Mouse (Mus musculus): ENCODE data around the gene Rere. TPM values are rescaled to one million over a fixed set of nuclear protein-coding genes. Genes with fewer than 3 reads are reported as not detected.

The Rere gene
- total and polyA plus RNA-seq, 3 experiments = 4.1 to 31.8 TPM; not detected in 1

DNA sequence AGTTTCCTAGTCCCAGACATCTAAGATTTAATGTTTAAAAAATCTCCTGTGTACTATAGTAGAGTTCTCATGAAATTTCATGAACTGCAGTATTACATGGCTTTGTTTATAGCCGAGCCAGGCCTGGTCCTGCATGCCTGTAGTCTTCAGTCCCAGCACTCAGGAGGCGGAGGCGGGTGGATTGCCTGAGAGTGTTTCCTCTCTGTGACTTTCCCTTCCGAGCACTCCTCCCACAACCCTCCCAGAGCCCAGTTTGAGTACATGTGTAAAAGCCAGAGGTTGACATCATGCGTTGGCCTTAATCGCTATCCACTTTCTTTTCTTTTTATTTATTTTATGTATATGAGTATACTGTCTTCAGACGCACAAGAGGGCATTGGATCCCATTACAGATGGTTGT lies 250.4 kb downstream of the Rere start:
- Histone ChIP-seq H3K27ac (ENCODE audit: control insufficient read depth, low read depth, low read length) (no peak overlapping the region), H3K9ac (ENCODE audit: control insufficient read depth, low read depth, low read length, poor library complexity, severe bottlenecking) (no peak overlapping the region), H3K27me3 (ENCODE audit: control insufficient read depth in 1 of 2, insufficient read depth in 2 of 2, low read length in 2 of 2) (no peaks in the 10 kb centered on the region), H3K4me3 (ENCODE audit: control insufficient read depth in 1 of 2, insufficient read depth in 1 of 2, low read depth in 2 of 2, low read length in 2 of 2) (no peak overlapping the region), H3K4me1 (ENCODE audit: control insufficient read depth in 1 of 2, insufficient read depth in 2 of 2, low read length in 2 of 2) (no peaks in the 10 kb centered on the region), H3K36me3 (ENCODE audit: control insufficient read depth in 1 of 2, insufficient read depth in 2 of 2, low read length in 2 of 2) (no peaks in the 10 kb centered on the region), H3K9me3 (replicated peaks; ENCODE audit: insufficient read depth, low read length) (no peaks in the 10 kb centered on the region), H3K79me2 (ENCODE audit: control insufficient read depth, insufficient read depth, low read length, poor library complexity) (no peaks in the 10 kb centered on the region)
- no peak for DNase-seq (ENCODE audit: low read depth, low spot score)
- TF ChIP-seq POLR2AphosphoS2 (IDR thresholded peaks at IDR 0.05; ENCODE audit: low read length) (no peak), ELF1 (IDR thresholded peaks at IDR 0.05; ENCODE audit: low read depth, low read length) (no peak), MXI1 (IDR thresholded peaks at IDR 0.05; ENCODE audit: low read depth, low read length) (no peak), SMC3 (IDR thresholded peaks at IDR 0.05; ENCODE audit: low read depth, low read length) (no peak), USF1 (IDR thresholded peaks at IDR 0.05; ENCODE audit: low read depth, low read length) (no peak), CHD1 (IDR thresholded peaks at IDR 0.05; ENCODE audit: low read depth, low read length) (no peak), TCF12 (IDR thresholded peaks at IDR 0.05; ENCODE audit: low read depth, low read length) (no peak), UBTF (IDR thresholded peaks at IDR 0.05; ENCODE audit: borderline replicate concordance, insufficient read depth, low read depth, low read length) (no peak), USF2 (IDR thresholded peaks at IDR 0.05; ENCODE audit: borderline replicate concordance in 1 of 2, insufficient read depth in 1 of 2, low read depth in 1 of 2, low read length in 2 of 2) (no peak)

DNA sequence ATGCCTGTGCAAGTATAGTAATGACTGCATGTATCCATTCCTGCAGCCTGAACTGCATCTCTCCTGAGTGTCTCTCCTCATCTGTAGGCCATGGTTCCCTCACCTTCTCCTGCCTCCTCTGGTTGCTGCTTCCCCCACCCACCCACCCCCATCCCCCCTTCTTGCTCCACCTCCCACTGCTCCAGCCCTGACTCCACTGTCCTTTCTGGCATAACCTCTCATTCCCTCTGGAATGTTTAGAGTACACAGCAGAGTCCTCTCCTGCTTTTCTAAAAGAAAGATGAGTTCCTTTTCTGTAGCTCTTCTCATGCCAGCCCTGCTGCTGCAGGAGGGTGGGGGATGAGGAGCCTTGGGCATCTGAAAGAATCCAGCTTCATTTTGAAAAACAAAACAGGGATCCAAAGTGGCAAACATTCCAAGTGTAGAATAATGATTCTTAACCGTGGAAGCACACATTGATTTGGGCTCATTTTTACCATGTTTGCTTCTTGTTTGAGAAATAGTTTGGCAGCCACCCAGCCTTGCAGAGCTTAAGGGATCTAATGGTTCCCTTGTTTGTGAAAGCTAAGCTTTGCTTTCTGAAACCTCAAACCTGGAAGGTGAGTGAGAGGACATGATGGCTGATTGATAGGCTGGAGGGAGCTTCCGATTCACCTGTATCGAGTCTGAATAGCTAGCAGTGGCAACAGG lies 255.5 kb downstream of the Rere start:
- no peak overlapping the region for H3K9ac ChIP-seq (ENCODE audit: control insufficient read depth, low read depth, low read length, poor library complexity, severe bottlenecking)
- no peak for DNase-seq (ENCODE audit: low read depth, low spot score)
- H3K27ac ChIP-seq (ENCODE audit: control insufficient read depth, low read depth, low read length) = no peak overlapping the region
- H3K4me3 ChIP-seq (ENCODE audit: control insufficient read depth in 1 of 2, insufficient read depth in 1 of 2, low read depth in 2 of 2, low read length in 2 of 2) = no peak overlapping the region
- no peak for TF ChIP-seq ZNF384 (IDR thresholded peaks at IDR 0.05; ENCODE audit: low read depth, low read length)
- no peaks in the 10 kb centered on the region for H3K4me1 ChIP-seq (ENCODE audit: control insufficient read depth in 1 of 2, insufficient read depth in 2 of 2, low read length in 2 of 2)
- no peaks in the 10 kb centered on the region for H3K79me2 ChIP-seq (ENCODE audit: control insufficient read depth, insufficient read depth, low read length, poor library complexity)
- H3K36me3 ChIP-seq (ENCODE audit: control insufficient read depth in 1 of 2, insufficient read depth in 2 of 2, low read length in 2 of 2) = no peaks in the 10 kb centered on the region
- no peaks in the 10 kb centered on the region for H3K9me3 ChIP-seq (replicated peaks; ENCODE audit: insufficient read depth, low read length)
- H3K27me3 ChIP-seq (ENCODE audit: control insufficient read depth in 1 of 2, insufficient read depth in 2 of 2, low read length in 2 of 2) = no peaks in the 10 kb centered on the region

DNA sequence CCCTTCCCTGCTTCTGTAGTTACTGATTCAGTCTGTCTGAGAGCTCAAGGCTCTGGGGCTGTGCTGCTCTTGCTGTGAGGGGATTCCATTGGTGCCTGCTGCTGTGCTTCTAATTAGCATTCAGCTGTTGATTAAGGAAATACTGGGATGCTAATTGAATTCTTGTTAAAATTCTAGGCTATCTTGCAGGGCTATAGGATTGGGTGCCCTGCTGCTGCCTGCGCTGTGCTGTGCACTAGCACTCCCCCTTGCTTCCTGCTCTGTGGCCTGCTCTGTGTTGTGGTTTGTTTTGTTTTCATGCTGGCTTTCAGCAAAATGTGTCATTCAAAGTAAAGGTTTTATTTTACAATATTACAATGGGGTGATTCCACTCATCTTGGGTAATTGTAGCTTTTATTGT lies 258.4 kb downstream of the Rere start:
- Histone ChIP-seq H3K9ac (ENCODE audit: control insufficient read depth, low read depth, low read length, poor library complexity, severe bottlenecking) (no peak overlapping the region), H3K27me3 (ENCODE audit: control insufficient read depth in 1 of 2, insufficient read depth in 2 of 2, low read length in 2 of 2) (no peaks in the 10 kb centered on the region), H3K9me3 (replicated peaks; ENCODE audit: insufficient read depth, low read length) (no peaks in the 10 kb centered on the region), H3K27ac (ENCODE audit: control insufficient read depth, low read depth, low read length) (no peak overlapping the region), H3K79me2 (ENCODE audit: control insufficient read depth, insufficient read depth, low read length, poor library complexity) (no peaks in the 10 kb centered on the region; the same call in 1 of the 2 replicates), H3K4me1 (ENCODE audit: control insufficient read depth in 1 of 2, insufficient read depth in 2 of 2, low read length in 2 of 2) (peaks cover 3 to 6% of the 10 kb centered on the region in 2 experiments; a peak in 2 of 4 replicates), H3K4me3 (ENCODE audit: control insufficient read depth in 1 of 2, insufficient read depth in 1 of 2, low read depth in 2 of 2, low read length in 2 of 2) (no peak overlapping the region), H3K36me3 (ENCODE audit: control insufficient read depth in 1 of 2, insufficient read depth in 2 of 2, low read length in 2 of 2) (peaks cover 0 to 4% of the 10 kb centered on the region in 2 experiments; a peak in 2 of 4 replicates)
- DNase-seq (ENCODE audit: low read depth, low spot score) = no peak
- TF ChIP-seq MXI1 (IDR thresholded peaks at IDR 0.05; ENCODE audit: low read depth, low read length) = no peak
- TF ChIP-seq ZKSCAN1 (IDR thresholded peaks at IDR 0.05; ENCODE audit: low read depth, low read length) = no peak
- TF ChIP-seq NELFE (IDR thresholded peaks at IDR 0.05; ENCODE audit: low read depth, low read length) = no peak
- no peak for TF ChIP-seq GABPA (IDR thresholded peaks at IDR 0.05; ENCODE audit: low read depth, low read length)
- no peak for TF ChIP-seq SMC3 (IDR thresholded peaks at IDR 0.05; ENCODE audit: low read depth, low read length)
- TF ChIP-seq ETS1 (IDR thresholded peaks at IDR 0.05; ENCODE audit: low read depth, low read length) = no peak
- no peak for TF ChIP-seq ZNF384 (IDR thresholded peaks at IDR 0.05; ENCODE audit: low read depth, low read length)
- no peak for TF ChIP-seq POLR2A (IDR thresholded peaks at IDR 0.05; ENCODE audit: control insufficient read depth in 1 of 2, insufficient read depth in 1 of 2, low read depth in 1 of 2, low read length in 2 of 2, poor library complexity in 1 of 2)
- TF ChIP-seq MAX (IDR thresholded peaks at IDR 0.05; ENCODE audit: low read length) = no peak
- no peak for TF ChIP-seq SIN3A (IDR thresholded peaks at IDR 0.05; ENCODE audit: low read length)
- no peak for TF ChIP-seq ZC3H11A (IDR thresholded peaks at IDR 0.05; ENCODE audit: low read depth, low read length)
- no peak for TF ChIP-seq EP300 (IDR thresholded peaks at IDR 0.05; ENCODE audit: low read depth in 1 of 2, low read length in 2 of 2)
- no peak for TF ChIP-seq NRF1 (IDR thresholded peaks at IDR 0.05; ENCODE audit: insufficient read depth, low read depth, low read length, poor library complexity, severe bottlenecking)
- no peak for TF ChIP-seq MYB (IDR thresholded peaks at IDR 0.05; ENCODE audit: low read depth, low read length)

Data from MEL (cell line).